Mouse (Mus musculus): Measurements from ENCODE around the gene Sinhcaf.
"Not testable (repeated sequence)": the region's sequence is repeated elsewhere in the genome, so short reads cannot be mapped to it uniquely, and the experiment has no call there.

The Sinhcaf gene

GRCm38 (mm10) chr6:148945509-148946408 lies 508 bp downstream of the Sinhcaf start:
- DNase-seq (ENCODE audit: low spot score), result peak; percentile 43

DNA sequence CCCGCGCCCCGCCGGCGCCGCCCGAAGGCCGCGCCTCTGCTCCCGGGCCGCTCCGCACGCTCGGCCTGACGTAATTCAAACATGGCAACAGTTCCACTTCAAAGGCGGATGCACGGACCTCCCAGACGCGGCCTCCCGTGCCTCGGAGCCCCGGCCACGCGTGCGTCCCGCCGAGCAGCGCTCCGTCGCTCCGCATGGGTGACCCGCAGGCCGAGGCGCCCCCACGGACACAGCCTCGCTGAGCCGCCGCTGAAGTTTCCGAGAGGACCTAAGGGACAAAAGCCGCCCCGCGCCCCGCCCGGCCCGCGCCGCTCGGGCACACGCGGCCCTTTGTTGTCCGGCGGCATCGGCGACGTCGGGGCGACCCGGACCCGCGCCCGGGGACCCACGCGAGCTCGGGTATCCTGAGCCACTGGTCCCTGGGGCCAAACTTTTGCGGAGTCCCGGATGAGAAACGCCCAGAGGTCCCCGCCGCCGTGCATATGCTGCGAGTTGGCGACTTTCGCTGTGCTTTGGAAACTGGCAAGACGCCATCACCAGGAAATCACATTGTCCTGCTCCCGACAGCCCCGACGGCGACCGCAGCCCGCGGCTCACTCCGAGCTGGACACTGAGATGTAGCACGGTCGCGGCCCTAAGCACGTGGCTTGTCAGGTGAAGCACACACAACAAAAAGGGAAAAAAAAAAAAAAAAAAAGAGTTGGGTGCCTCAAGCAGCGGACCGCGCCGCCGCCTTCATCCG lies 1.3 kb downstream of the Sinhcaf start:
- peak; percentile 51 for DNase-seq (ENCODE audit: low spot score)

GRCm38 (mm10) chr6:148944344-148944766 lies 1.9 kb downstream of the Sinhcaf start:
- peak; percentile 29 for DNase-seq (ENCODE audit: low spot score)

GRCm38 (mm10) chr6:148943695-148944094 lies 2.6 kb downstream of the Sinhcaf start:
- DNase-seq (ENCODE audit: low spot score), result no peak

DNA sequence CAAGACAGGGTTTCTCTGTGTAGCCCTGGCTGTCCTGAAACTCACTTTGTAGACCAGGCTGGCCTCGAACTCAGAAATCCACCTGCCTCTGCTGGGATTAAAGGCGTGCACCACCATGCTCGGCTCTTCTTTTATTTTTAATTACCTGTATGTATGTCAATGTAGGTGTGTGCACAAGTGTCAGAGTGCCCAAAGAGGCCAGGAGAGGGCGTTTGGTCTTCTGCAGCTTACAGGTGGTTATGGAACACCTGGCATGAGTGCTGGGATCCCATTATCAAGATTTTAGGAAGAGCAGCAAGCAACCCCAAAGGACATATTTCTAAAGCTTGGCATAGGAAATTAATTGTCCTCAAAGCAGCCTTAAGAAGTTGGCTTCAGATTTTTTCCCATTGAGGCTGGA lies 3.9 kb downstream of the Sinhcaf start:
- DNase-seq (ENCODE audit: low spot score), result no peak

GRCm38 (mm10) chr6:148941880-148942279 lies 4.4 kb downstream of the Sinhcaf start:
- no peak for DNase-seq (ENCODE audit: low spot score)

- not testable (repeated sequence) for DNase-seq (ENCODE audit: low spot score)
Observed at GRCm38 (mm10) chr6:148940383-148940782, 5.9 kb downstream of the Sinhcaf start.

DNA sequence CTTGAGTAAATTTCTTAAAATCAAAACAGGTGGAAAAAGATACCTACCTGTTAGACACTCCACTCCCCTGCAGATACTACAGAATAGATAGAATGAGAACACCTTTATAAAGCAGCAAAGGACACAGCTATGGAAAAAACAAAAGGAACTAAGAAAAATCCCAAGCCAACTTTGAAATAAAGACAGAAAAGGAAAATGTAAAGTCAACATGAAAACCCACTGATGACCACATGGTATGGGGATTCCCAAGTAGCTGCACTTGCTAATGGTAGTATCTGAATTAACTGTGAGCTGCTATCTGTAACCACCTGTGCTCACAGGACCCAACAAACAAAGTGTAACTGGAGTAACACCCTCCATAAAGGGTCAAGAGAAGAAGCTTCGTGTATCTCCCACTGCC lies 8.6 kb downstream of the Sinhcaf start:
- no peak for DNase-seq (ENCODE audit: low spot score)

DNA sequence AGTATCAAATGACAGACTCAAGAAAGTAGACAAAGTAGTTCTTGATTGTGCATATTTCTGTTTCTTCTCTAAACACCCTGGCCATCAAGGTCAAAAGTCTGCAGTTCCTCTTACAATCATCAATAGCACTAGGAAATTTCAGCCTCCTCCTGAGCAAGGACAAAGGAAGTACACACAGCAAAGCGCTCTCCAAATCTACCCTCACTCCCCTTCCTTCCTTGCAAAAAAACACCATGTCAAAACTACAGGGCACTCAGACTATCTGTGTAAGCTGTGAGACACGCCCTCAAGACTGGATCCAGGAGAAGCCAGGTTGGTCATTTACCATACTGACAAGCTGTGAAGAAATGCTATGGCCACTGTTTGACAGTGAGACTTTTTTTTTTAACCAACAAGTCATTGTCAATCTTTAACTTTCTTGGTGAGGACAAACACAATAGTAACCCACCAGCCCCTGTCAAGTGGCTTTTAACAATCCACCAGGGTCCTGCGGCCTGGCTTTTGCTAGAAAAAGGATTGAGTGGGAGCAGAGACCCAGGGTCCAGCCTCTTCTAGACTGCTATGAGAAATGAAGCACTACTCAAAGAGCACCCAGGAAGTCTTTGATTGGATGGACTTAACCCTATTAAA lies 11.2 kb downstream of the Sinhcaf start:
- no peak for DNase-seq (ENCODE audit: low spot score)

GRCm38 (mm10) chr6:148931281-148931680 lies 15.0 kb downstream of the Sinhcaf start:
- DNase-seq (ENCODE audit: low spot score), result no peak

GRCm38 (mm10) chr6:148918841-148919398 lies 27.3 kb downstream of the Sinhcaf start:
- no peak for DNase-seq (ENCODE audit: low spot score)

DNA sequence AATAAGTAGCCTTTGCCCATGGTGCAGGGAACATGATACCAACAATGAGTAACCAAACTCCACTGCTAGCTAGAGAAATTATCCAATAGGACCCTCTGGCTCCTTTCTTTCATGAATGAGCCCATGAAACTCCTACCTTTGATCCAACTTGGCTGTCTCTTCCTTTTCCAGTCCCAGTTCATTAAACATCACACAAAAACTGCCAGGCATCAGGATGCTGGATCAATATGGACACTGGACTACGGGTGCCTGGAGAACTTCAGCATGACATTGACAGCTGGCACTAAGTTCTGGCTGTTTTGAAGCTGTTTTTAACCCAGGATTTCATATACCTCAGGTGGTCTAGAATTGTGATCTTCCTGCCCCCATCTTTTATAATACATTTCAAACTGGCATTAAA lies 28.6 kb downstream of the Sinhcaf start:
- no peak for DNase-seq (ENCODE audit: low spot score)

- DNase-seq (ENCODE audit: low spot score), result peak; percentile 29
Observed at GRCm38 (mm10) chr6:148916817-148917216, 29.4 kb downstream of the Sinhcaf start.

GRCm38 (mm10) chr6:148913938-148914337 lies 32.3 kb downstream of the Sinhcaf start:
- DNase-seq (ENCODE audit: low spot score), result peak; percentile 67

- not testable (repeated sequence) for DNase-seq (ENCODE audit: low spot score)
Observed at GRCm38 (mm10) chr6:148911906-148912305, 34.4 kb downstream of the Sinhcaf start.

DNA sequence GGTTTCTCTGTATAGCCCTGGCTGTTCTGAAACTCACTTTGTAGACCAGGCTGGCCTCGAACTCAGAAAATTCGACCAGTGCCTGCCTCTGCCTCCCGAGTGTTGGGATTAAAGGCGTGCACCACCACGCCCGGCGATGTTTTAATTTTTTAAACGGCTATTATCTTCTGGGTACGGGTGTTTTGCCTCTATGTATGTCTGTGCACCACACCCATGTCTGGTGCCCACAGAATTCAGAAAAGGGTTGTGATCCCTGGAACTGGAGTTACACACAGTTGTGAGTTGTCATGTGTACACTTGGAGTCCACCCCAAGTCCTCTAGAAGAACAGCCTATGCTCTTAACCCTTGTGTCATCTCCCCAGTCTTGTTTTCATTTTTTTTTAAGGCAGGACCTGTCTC lies 39.3 kb downstream of the Sinhcaf start:
- DNase-seq (ENCODE audit: low spot score), result peak; percentile 18

GRCm38 (mm10) chr6:148902728-148903127 lies 43.5 kb downstream of the Sinhcaf start:
- DNase-seq (ENCODE audit: low spot score), result no peak

DNA sequence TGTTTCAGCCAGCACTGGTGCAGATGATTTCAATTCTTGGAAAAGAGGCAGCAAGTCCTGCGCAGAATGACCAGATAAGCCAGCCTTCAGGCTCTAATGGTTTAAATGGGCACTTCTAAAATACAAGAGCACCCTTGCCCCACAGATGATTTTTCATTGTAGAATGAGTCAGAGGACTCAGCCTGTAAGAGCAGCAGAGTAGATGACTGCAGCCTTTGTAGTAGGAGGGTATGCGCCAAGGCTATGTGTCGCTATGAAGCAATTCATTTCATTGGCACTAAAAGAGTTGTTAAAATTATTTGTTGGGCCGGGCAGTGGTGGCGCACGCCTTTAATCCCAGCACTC lies 49.8 kb downstream of the Sinhcaf start:
- DNase-seq (ENCODE audit: low spot score), result peak; percentile 79

DNA sequence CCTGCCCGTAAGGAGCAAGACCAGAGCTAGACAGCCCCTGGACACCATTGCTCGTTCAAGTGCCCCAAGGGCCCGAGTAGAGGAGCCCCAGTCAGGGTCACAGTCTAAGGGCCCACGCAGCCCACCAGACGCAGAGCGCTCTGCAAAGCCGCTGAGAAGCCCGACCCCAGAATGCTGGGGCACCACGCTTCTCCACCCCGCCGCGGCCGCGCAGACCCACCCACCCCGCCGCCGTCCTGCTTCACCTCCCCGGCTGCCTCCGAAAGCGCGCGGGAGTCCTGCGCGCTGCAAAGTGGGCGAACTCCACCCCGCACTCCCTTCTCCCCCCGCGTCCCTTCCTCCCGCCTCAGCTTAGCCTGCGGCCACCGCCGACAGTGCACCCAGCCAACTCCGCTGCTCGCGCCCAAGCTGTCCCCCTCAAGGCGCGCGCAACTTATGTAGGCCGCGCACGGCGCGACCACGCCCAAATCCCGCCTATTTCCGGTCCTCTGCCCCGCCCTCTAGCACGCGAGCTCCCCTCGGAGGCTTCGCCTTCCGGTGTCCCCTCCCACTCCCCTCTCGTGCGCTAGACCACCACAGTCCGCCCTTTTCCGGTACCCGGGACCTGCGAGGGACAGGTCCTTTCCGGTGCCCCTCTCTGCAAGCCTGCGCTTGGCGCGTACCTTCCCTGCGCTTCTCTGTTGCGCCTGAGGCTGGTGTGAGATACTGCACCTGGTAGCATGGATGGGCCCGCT lies 50.3 kb downstream of the Sinhcaf start, which contains the start of gene Caprin2:
Gene Caprin2, minus strand, starts transcription at position 465 of the 734 bp plus-strand sequence.
- DNase-seq (ENCODE audit: low spot score), result peak; percentile 86

DNA sequence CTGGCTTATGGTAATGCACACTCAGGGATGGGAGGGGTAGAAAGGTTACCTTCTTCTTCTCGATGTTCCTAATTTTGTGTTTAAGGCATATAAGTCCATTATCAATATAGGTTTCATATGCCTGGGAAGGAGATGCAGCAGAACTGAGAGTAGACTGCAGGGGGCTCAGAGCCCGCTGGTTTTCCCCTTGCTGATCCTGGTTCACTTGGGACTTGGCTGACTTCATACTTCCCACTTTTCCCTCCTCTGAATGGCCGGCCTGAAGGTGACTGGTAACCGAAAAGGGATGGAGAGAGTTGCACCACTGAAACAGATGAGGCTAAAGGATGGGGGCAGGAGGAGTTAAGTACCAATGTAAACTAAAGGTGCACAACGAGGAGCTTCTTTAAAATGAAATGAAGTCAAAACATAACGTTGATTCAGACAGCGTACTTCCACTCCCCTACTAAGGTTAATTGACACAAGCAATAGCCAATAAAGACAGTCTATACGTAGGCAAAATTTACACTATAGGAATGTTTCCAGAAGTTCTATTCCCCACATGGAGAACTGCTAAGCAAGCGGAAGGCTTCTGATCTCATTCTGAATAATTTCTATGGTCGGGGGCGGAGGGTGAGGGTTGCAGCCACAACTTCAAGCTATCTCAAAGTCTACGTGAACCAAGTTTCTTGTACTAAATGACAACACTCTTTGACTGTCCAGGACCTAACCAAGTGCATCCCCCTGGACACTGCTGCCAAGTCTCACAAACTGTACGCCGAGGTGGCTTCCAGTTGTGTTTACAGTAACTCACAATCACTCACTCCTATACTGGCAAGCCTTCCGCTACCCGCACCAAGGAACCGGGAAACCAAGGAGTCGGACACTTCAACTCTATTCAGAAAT lies 51.1 kb downstream of the Sinhcaf start:
- peak; percentile 37 for DNase-seq (ENCODE audit: low spot score)

GRCm38 (mm10) chr6:148873911-148874310 lies 72.4 kb downstream of the Sinhcaf start:
- DNase-seq (ENCODE audit: low spot score), result no peak

All from c-Kit-positive CD71-positive TER-119-positive erythroid progenitor cells, embryonic 14.5 days (primary cell).